Mouse (Mus musculus): ENCODE measurements at regions not wholly inside any gene's neighbourhood (a gene's known extent, or its start where the extent isn't known, plus 50 kb on each side); places are given as distances from the start of the nearest gene placed in this dataset.

DNA sequence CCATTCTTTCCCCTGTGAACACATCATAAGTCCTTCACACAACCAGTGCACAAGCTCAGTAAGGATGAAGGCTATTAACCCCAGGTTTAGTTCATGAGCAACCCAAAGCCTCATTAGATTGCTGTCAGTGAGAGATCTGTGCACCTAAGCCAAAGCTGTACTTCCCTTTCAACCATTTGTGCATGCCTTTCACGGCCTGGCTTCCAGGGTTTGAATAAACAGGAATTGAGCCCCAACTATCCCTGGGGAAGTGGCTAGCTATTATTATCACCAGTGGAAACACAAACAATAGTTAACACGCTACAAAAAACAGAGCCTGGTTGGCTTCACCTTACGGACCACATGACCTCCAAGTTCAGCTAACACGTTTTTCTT is 104.9 kb downstream of the Tmsb4x start:
- ATAC-seq (replicated peaks; ENCODE audit: low FRiP score) (no peak), DNase-seq (ENCODE audit: low spot score) (no peak)
- Histone ChIP-seq H3K4me1 (replicated peaks; ENCODE audit: control insufficient read depth, insufficient read depth, low read length) (no peaks in the 10 kb centered on the region; the same call in 1 of the 2 replicates), H3K27me3 (ENCODE audit: control insufficient read depth, insufficient read depth, low read length) (peaks cover 18% of the 10 kb centered on the region), H3K4me3 (ENCODE audit: low read depth, low read length) (no peak overlapping the region), H3K27ac (ENCODE audit: low read depth, low read length) (no peak overlapping the region), H3K4me2 (ENCODE audit: low read depth, low read length, severe bottlenecking) (no peak overlapping the region), H3K9ac (ENCODE audit: low read length) (no peak overlapping the region), H3K9me3 (ENCODE audit: control insufficient read depth, low read length) (no peaks in the 10 kb centered on the region), H3K36me3 (ENCODE audit: control insufficient read depth, insufficient read depth, low read length) (no peaks in the 10 kb centered on the region)
- WGBS = 47% methylated on average over 4 of the region's 4 CpGs

DNA sequence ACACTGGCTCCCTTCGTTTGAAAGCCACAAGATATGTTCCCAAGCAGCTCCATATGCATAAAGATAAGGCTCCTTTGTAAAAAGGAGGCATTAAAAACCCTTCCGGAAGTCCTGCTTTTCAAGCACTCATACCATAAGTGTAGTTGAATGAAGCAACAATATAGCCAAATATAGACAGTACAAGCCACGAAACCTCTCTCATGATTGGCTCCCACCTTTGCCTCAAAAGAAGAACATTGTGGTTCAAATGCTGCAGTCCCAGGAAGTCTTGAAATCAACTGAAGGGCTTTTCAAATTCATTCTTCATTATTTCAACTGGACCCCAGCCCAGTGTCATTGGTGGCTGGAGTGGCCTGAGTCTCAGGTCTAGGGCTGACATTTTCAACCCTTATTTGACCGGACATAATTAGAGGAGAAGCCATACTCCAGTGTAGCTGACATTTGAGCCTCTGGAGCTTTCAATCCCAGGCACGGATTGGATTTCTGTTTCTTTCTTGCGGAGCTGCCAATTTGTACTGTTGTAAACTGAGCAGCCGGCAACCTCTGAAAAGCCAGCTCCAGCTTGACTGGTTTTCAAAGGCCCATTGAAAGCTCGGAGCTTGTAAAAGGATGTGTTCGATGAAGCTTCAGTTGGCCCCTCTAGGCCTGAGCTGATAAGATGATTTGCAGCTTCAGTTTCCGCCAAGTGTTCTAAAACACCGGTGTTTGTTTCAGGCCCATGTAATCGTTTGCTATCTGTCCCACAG is 105.4 kb downstream of the Tmsb4x start:
- Histone ChIP-seq H3K4me1 (replicated peaks; ENCODE audit: control insufficient read depth, insufficient read depth, low read length) (no peaks in the 10 kb centered on the region; the same call in 1 of the 2 replicates), H3K4me2 (ENCODE audit: low read depth, low read length, severe bottlenecking) (no peak overlapping the region), H3K27me3 (ENCODE audit: control insufficient read depth, insufficient read depth, low read length) (peaks cover 18% of the 10 kb centered on the region), H3K9me3 (ENCODE audit: control insufficient read depth, low read length) (no peaks in the 10 kb centered on the region), H3K4me3 (ENCODE audit: low read depth, low read length) (no peak overlapping the region), H3K9ac (ENCODE audit: low read length) (no peak overlapping the region), H3K36me3 (ENCODE audit: control insufficient read depth, insufficient read depth, low read length) (no peaks in the 10 kb centered on the region), H3K27ac (ENCODE audit: low read depth, low read length) (no peak overlapping the region)
- DNase-seq (ENCODE audit: low spot score) (no peak), ATAC-seq (replicated peaks; ENCODE audit: low FRiP score) (0 out of 2 replicates have a peak, but pooled peaks have one; percentile 21)
- 43% methylated on average over 12 of the region's 12 CpGs for WGBS

DNA sequence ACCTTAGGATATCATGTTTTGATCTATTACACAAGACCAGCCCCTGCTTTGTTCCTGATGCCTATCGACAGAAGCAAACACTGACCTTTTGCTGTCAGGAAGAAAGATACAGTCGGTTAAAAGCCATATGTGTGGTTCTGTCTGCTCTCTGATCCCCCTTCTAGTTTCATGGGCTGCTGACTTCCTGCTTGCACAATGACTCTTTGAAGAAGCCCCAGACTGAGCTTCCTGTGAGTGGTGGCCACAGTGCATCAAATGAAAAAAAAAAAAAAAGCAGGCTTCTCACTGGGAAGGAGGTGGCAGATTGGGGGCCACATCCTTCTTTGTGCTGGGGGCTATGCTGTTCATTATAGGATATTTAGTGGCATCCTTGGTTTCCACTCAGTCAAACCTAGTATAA is 107.2 kb downstream of the Tmsb4x start:
- no peak for DNase-seq (ENCODE audit: low spot score)
- no peaks in the 10 kb centered on the region for H3K9me3 ChIP-seq (ENCODE audit: control insufficient read depth, low read length)
- no peak overlapping the region for H3K9ac ChIP-seq (ENCODE audit: low read length)
- H3K4me1 ChIP-seq (replicated peaks; ENCODE audit: control insufficient read depth, insufficient read depth, low read length) = no peaks in the 10 kb centered on the region; the same call in 1 of the 2 replicates
- H3K4me2 ChIP-seq (ENCODE audit: low read depth, low read length, severe bottlenecking) = no peak overlapping the region
- 75% methylated on average over 2 of the region's 2 CpGs for WGBS
- H3K36me3 ChIP-seq (ENCODE audit: control insufficient read depth, insufficient read depth, low read length) = no peaks in the 10 kb centered on the region
- peaks cover 11% of the 10 kb centered on the region for H3K27me3 ChIP-seq (ENCODE audit: control insufficient read depth, insufficient read depth, low read length)
- H3K27ac ChIP-seq (ENCODE audit: low read depth, low read length) = no peak overlapping the region
- no peak overlapping the region for H3K4me3 ChIP-seq (ENCODE audit: low read depth, low read length)
- ATAC-seq (replicated peaks; ENCODE audit: low FRiP score) = no peak

DNA sequence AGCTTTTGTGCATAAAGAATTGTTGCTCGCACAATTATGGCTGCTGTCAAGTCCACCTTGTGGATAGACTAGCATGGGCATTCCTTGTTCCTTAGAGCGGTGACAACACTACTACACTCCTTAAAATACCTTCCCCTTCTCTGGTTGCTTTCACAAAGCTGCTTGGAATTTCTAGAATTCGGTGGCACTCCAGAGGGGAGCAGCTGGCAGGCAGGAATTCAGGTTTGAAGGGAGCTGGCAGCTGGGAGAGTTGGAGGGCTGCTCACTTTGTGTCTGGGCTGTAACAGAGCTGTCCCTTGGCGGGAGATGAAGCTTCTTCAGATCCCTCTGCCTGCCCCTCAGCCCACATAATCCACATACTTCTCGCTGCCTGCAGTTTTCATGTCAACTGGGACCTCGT is 109.7 kb downstream of the Tmsb4x start:
- no peaks in the 10 kb centered on the region for H3K36me3 ChIP-seq (ENCODE audit: control insufficient read depth, insufficient read depth, low read length)
- no peaks in the 10 kb centered on the region; the same call in 1 of the 2 replicates for H3K4me1 ChIP-seq (replicated peaks; ENCODE audit: control insufficient read depth, insufficient read depth, low read length)
- WGBS = 56% methylated on average over 6 of the region's 6 CpGs
- no peak for ATAC-seq (replicated peaks; ENCODE audit: low FRiP score)
- DNase-seq (ENCODE audit: low spot score) = no peak
- no peaks in the 10 kb centered on the region for H3K9me3 ChIP-seq (ENCODE audit: control insufficient read depth, low read length)
- no peak overlapping the region for H3K4me2 ChIP-seq (ENCODE audit: low read depth, low read length, severe bottlenecking)
- H3K27ac ChIP-seq (ENCODE audit: low read depth, low read length) = no peak overlapping the region
- H3K4me3 ChIP-seq (ENCODE audit: low read depth, low read length) = no peak overlapping the region
- no peak overlapping the region for H3K9ac ChIP-seq (ENCODE audit: low read length)
- peaks cover 4% of the 10 kb centered on the region for H3K27me3 ChIP-seq (ENCODE audit: control insufficient read depth, insufficient read depth, low read length)

DNA sequence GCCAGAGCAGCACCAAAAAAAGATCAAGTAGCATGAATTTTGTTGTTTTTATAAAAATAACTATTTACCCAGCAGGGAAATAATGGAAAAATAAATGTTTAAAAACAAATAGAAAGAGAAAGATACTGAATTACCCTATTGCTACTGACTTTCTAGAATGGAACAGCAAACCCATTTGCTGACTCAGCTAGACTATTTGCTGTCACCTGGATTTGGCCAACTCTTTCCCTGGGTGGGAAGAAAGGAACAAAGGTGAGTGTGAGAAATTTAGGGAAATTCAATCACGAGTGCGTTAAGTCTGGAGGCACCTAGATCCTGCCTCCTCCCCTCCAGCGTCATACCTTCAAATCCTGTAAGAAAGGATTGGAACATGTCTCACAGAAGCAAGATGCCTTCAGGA is 110.2 kb downstream of the Tmsb4x start:
- 70% methylated on average over 3 of the region's 3 CpGs for WGBS
- ATAC-seq (replicated peaks; ENCODE audit: low FRiP score) (no peak), DNase-seq (ENCODE audit: low spot score) (no peak)
- Histone ChIP-seq H3K4me1 (replicated peaks; ENCODE audit: control insufficient read depth, insufficient read depth, low read length) (no peaks in the 10 kb centered on the region), H3K4me3 (ENCODE audit: low read depth, low read length) (no peak overlapping the region), H3K4me2 (ENCODE audit: low read depth, low read length, severe bottlenecking) (no peak overlapping the region), H3K36me3 (ENCODE audit: control insufficient read depth, insufficient read depth, low read length) (no peaks in the 10 kb centered on the region), H3K27ac (ENCODE audit: low read depth, low read length) (no peak overlapping the region), H3K9me3 (ENCODE audit: control insufficient read depth, low read length) (no peaks in the 10 kb centered on the region), H3K27me3 (ENCODE audit: control insufficient read depth, insufficient read depth, low read length) (peaks cover 4% of the 10 kb centered on the region), H3K9ac (ENCODE audit: low read length) (no peak overlapping the region)

DNA sequence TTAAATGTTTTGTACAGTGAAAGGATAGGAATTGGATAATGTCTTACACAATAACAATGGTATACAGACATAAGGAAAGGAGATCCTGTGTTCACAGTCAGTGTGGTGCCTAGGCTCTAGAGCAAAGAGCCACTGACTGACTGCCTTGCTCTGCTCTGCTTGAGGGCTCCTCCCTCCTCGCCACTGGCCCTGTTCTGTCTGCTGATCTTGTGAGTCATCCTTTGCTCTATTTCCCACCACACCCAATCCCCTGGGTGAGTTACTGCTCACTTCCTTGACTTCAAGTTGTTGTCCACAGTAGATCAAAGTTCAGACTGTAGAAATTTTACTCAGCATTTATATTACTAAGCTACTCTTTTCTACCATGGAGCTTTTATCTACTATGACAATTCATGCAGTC is 117.3 kb downstream of the Tmsb4x start:
- H3K27ac ChIP-seq (ENCODE audit: low read depth, low read length) = no peak overlapping the region
- no peaks in the 10 kb centered on the region for H3K9me3 ChIP-seq (ENCODE audit: control insufficient read depth, low read length)
- no peak overlapping the region for H3K4me3 ChIP-seq (ENCODE audit: low read depth, low read length)
- DNase-seq (ENCODE audit: low spot score) (no peak), ATAC-seq (replicated peaks; ENCODE audit: low FRiP score) (no peak)
- H3K36me3 ChIP-seq (ENCODE audit: control insufficient read depth, insufficient read depth, low read length) = no peaks in the 10 kb centered on the region
- H3K4me1 ChIP-seq (replicated peaks; ENCODE audit: control insufficient read depth, insufficient read depth, low read length) = no peaks in the 10 kb centered on the region
- WGBS = 86% methylated on average over 1 of the region's 1 CpGs
- peaks cover 2% of the 10 kb centered on the region; the same call in 1 of the 2 replicates for H3K27me3 ChIP-seq (ENCODE audit: control insufficient read depth, insufficient read depth, low read length)
- H3K9ac ChIP-seq (ENCODE audit: low read length) = no peak overlapping the region
- H3K4me2 ChIP-seq (ENCODE audit: low read depth, low read length, severe bottlenecking) = no peak overlapping the region

DNA sequence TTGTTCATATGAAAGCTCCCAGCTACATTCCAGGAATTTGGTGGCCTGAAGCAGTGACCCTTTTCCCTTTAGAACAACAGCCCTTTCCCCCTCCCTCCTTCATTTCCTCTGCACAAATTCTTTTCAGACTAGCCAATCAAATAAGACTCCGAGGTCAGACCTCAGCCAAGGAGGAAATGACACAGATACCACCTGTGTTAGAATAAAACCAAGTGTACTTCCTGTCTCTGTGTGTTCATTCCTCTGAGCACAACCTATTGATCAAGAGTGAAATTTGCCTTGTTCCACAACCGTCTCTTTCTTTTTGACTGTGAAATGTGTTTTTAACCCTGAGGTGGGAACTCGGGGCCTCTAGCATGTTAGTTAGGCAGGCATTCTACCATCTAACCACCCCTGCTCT is 120.2 kb downstream of the Tmsb4x start:
- 48% methylated on average over 3 of the region's 3 CpGs for WGBS

DNA sequence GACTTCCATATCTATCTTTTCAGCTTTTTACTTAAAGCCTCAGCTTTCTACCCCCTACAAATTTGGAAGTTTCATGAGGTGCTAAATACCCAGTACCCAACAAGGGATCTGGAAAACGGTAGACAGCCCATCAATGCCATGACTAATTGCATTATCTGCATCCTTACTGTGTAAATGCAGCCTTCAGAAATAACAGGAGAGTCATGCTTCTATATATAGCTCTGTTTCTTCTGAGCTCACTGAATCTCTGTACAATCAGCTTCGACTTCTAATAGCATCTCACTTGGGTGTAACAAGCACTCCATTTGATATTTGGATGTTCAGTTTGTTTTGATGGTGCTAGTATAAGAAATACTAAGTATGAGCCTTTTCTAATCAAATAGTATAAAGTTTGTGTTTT is 120.7 kb downstream of the Tmsb4x start:
- 72% methylated on average over 2 of the region's 2 CpGs for WGBS
- H3K4me1 ChIP-seq (replicated peaks; ENCODE audit: control insufficient read depth, insufficient read depth, low read length) = no peaks in the 10 kb centered on the region
- DNase-seq (ENCODE audit: low spot score) (no peak), ATAC-seq (replicated peaks; ENCODE audit: low FRiP score) (no peak)
- no peaks in the 10 kb centered on the region for H3K36me3 ChIP-seq (ENCODE audit: control insufficient read depth, insufficient read depth, low read length)
- H3K27me3 ChIP-seq (ENCODE audit: control insufficient read depth, insufficient read depth, low read length) = peaks cover 2% of the 10 kb centered on the region; the same call in 1 of the 2 replicates
- H3K27ac ChIP-seq (ENCODE audit: low read depth, low read length) = no peak overlapping the region
- no peak overlapping the region for H3K4me3 ChIP-seq (ENCODE audit: low read depth, low read length)
- H3K9ac ChIP-seq (ENCODE audit: low read length) = no peak overlapping the region
- H3K9me3 ChIP-seq (ENCODE audit: control insufficient read depth, low read length) = no peaks in the 10 kb centered on the region
- no peak overlapping the region for H3K4me2 ChIP-seq (ENCODE audit: low read depth, low read length, severe bottlenecking)

More for the DNA sequence above, 120.2 kb downstream of the Tmsb4x start:
- Histone ChIP-seq H3K36me3 (ENCODE audit: control insufficient read depth, insufficient read depth, low read length) (no peaks in the 10 kb centered on the region), H3K27me3 (ENCODE audit: control insufficient read depth, insufficient read depth, low read length) (peaks cover 2% of the 10 kb centered on the region; the same call in 1 of the 2 replicates), H3K4me1 (replicated peaks; ENCODE audit: control insufficient read depth, insufficient read depth, low read length) (no peaks in the 10 kb centered on the region), H3K27ac (ENCODE audit: low read depth, low read length) (no peak overlapping the region), H3K9me3 (ENCODE audit: control insufficient read depth, low read length) (no peaks in the 10 kb centered on the region), H3K4me2 (ENCODE audit: low read depth, low read length, severe bottlenecking) (no peak overlapping the region), H3K4me3 (ENCODE audit: low read depth, low read length) (no peak overlapping the region), H3K9ac (ENCODE audit: low read length) (no peak overlapping the region)
- no peak for ATAC-seq (replicated peaks; ENCODE audit: low FRiP score)
- DNase-seq (ENCODE audit: low spot score) = no peak

DNA sequence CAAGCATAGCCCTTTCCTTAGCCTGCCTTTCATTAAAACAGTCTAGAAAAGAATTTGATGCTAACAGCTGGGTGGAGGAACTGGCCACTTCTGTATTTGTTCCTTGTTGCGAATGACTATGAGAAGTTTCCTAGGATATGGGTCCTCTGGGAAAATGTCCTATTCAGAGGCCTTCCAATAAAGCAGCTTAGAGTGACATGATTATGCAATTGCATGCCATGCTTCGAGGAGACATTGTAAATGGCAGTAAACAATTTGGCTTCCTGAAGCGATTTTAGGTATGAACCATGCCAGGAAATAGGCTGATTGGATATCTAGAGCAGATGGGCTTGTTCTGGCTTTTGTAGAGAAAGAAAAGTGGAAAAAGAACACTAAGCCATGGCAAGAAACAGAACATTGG is 128.3 kb downstream of the Tmsb4x start:
- WGBS = 82% methylated on average over 3 of the region's 3 CpGs
- Histone ChIP-seq H3K27ac (ENCODE audit: low read depth, low read length) (no peak overlapping the region), H3K4me1 (replicated peaks; ENCODE audit: control insufficient read depth, insufficient read depth, low read length) (no peaks in the 10 kb centered on the region), H3K36me3 (ENCODE audit: control insufficient read depth, insufficient read depth, low read length) (no peaks in the 10 kb centered on the region), H3K27me3 (ENCODE audit: control insufficient read depth, insufficient read depth, low read length) (peaks cover 4% of the 10 kb centered on the region; the same call in 1 of the 2 replicates), H3K4me3 (ENCODE audit: low read depth, low read length) (no peak overlapping the region), H3K9ac (ENCODE audit: low read length) (no peak overlapping the region), H3K9me3 (ENCODE audit: control insufficient read depth, low read length) (no peaks in the 10 kb centered on the region), H3K4me2 (ENCODE audit: low read depth, low read length, severe bottlenecking) (no peak overlapping the region)
- no peak for DNase-seq (ENCODE audit: low spot score)
- no peak for ATAC-seq (replicated peaks; ENCODE audit: low FRiP score)

Measured in forebrain, embryonic 11.5 days (tissue).